ENCODE assay signal across 11 mouse cellular contexts in the genomic region with DNA sequence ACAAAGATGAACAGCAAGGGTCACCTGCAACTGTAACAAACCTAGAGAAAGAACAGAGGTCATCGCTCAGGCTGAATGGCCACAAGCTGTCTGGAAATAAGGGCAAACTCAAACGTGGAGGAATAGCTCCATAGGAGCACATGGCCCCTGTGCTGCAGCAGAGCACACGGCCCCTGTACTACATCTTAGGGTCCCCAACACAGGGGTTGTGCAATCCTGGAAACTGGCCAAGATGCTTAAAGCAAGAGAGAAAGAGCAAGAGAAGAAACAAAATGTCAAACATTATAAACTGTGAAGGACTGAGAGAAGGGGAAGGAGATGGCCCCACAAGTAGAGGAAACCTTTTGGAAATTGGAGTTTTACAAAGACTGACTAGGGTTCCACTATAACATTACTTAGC.
"Had no signal": no experiment of that assay in that cellular context is flagged by ENCODE, and none has a peak within 500 bp of the region (broad histone marks: within the 10 kb centered on the region; RNA-seq: fewer than 3 reads in every experiment).

No protein-coding gene starts in this region.

- H3K4me3 ChIP-seq: left cerebral cortex, adult 2 months; limb, embryonic 15.5 days; liver, embryonic 12.5 days; myocyte; neural tube, embryonic 15.5 days had no signal

- H3K4me2 ChIP-seq: limb, embryonic 15.5 days; liver, embryonic 12.5 days; neural tube, embryonic 15.5 days had no signal

- H3K4me1 ChIP-seq: liver, embryonic 12.5 days; neural tube, embryonic 15.5 days had no signal

- H3K9me3 ChIP-seq: limb, embryonic 15.5 days; liver, embryonic 12.5 days; neural tube, embryonic 15.5 days had no signal

- H3K9ac ChIP-seq: limb, embryonic 15.5 days; liver, embryonic 12.5 days; neural tube, embryonic 15.5 days had no signal

- H3K27me3 ChIP-seq: limb, embryonic 15.5 days; liver, embryonic 12.5 days; neural tube, embryonic 15.5 days had no signal

- H3K27ac ChIP-seq: left cerebral cortex, adult 2 months; limb, embryonic 15.5 days; liver, embryonic 12.5 days; neural tube, embryonic 15.5 days had no signal

- DNase-seq: kidney, adult 8-10 months; kidney, postnatal 25 days; midbrain, embryonic 14.5 days; right cerebral cortex, adult 18-20 months; right cerebral cortex, postnatal 25 days; thymus, postnatal 36 days had no signal

- ATAC-seq: liver, embryonic 12.5 days had no signal
